Comparison of ENCODE assay signal across 27 mouse cellular contexts in genomic region chr3:37158246-37158645, GRCm38 (mm10). TPM values are rescaled to one million over a fixed set of nuclear protein-coding genes. Genes with fewer than 3 reads are reported as not detected.
DNase-seq lines count a peak whose midpoint lies in the region; ATAC-seq and TF ChIP-seq lines count a peak whose summit lies in the region.
"Had no signal": no experiment of that assay in that cellular context is flagged by ENCODE, and none has a peak within 500 bp of the region (broad histone marks: within the 10 kb centered on the region; RNA-seq: fewer than 3 reads in every experiment).

No protein-coding gene starts in this region.

- no peak overlapping the region for H3K9ac ChIP-seq in kidney, embryonic 15.5 days
- no peak overlapping the region for H3K9ac ChIP-seq in liver, postnatal 0 days (replicated peaks)
- no peak overlapping the region for H3K9ac ChIP-seq in stomach, embryonic 15.5 days
- H3K9ac ChIP-seq: heart, embryonic 13.5 days; hindbrain, embryonic 14.5 days; limb, embryonic 12.5 days; liver, embryonic 15.5 days had no signal

- H3K9me3 ChIP-seq in kidney, embryonic 15.5 days (replicated peaks): no peaks in the 10 kb centered on the region
- H3K9me3 ChIP-seq in liver, postnatal 0 days (ENCODE audit: low read length): no peaks in the 10 kb centered on the region
- H3K9me3 ChIP-seq in stomach, embryonic 15.5 days: no peaks in the 10 kb centered on the region
- H3K9me3 ChIP-seq: embryonic facial prominence, embryonic 10.5 days; G1E; heart, embryonic 13.5 days; limb, embryonic 12.5 days; liver, embryonic 15.5 days; midbrain, embryonic 10.5 days had no signal

- peak; percentile 31 to 32 for DNase-seq in kidney, adult 8-10 months
- peak; percentile 31 for DNase-seq in liver, postnatal 0 days
- no peak for DNase-seq in liver
- no peak for DNase-seq in natural killer cell, adult 2 months (ENCODE audit: low spot score in 2 of 2)
- no peak for DNase-seq in embryo, embryonic 11 days
- DNase-seq: B cell, adult 2 months; cerebellum, adult 11 months; cerebellum, adult 9-11 months; gastrocnemius, postnatal 25 days; heart, adult 2 months; layer of hippocampus, postnatal 36 days; lung, postnatal 10 days had no signal

- no peak overlapping the region for H3K27ac ChIP-seq in kidney, embryonic 15.5 days
- H3K27ac ChIP-seq in liver, postnatal 0 days (ENCODE audit: low read depth): no peak overlapping the region
- no peak overlapping the region for H3K27ac ChIP-seq in stomach, embryonic 15.5 days
- H3K27ac ChIP-seq: embryonic facial prominence, embryonic 10.5 days; heart, adult 2 months; heart, embryonic 13.5 days; hindbrain, embryonic 14.5 days; limb, embryonic 12.5 days; liver, embryonic 15.5 days; midbrain, embryonic 10.5 days had no signal

- TF ChIP-seq CTCF in liver, postnatal 0 days (IDR thresholded peaks at IDR 0.05; ENCODE audit: low read depth): no peak

- no peak for TF ChIP-seq EP300 in liver, postnatal 0 days (IDR thresholded peaks at IDR 0.05; ENCODE audit: low read depth)

- H3K4me1 ChIP-seq in kidney, embryonic 15.5 days: no peaks in the 10 kb centered on the region
- 0 out of 2 replicates have a peak, but pooled peaks cover 5% of the 10 kb centered on the region for H3K4me1 ChIP-seq in liver, postnatal 0 days (ENCODE audit: insufficient read depth)
- no peaks in the 10 kb centered on the region for H3K4me1 ChIP-seq in stomach, embryonic 15.5 days
- H3K4me1 ChIP-seq: limb, embryonic 12.5 days; midbrain, embryonic 10.5 days had no signal

- H3K27me3 ChIP-seq in kidney, embryonic 15.5 days: no peaks in the 10 kb centered on the region
- no peaks in the 10 kb centered on the region for H3K27me3 ChIP-seq in liver, postnatal 0 days (ENCODE audit: insufficient read depth, low read length)
- H3K27me3 ChIP-seq in stomach, embryonic 15.5 days (replicated peaks): no peaks in the 10 kb centered on the region
- H3K27me3 ChIP-seq: CH12.LX; limb, embryonic 12.5 days; liver, embryonic 15.5 days had no signal

- no peak overlapping the region for H3K4me3 ChIP-seq in kidney, embryonic 15.5 days (replicated peaks)
- H3K4me3 ChIP-seq in liver, postnatal 0 days (ENCODE audit: low read depth, low read length): no peak overlapping the region
- H3K4me3 ChIP-seq in stomach, embryonic 15.5 days (replicated peaks): no peak overlapping the region
- H3K4me3 ChIP-seq: embryonic facial prominence, embryonic 10.5 days; heart, adult 2 months; heart, embryonic 13.5 days; limb, embryonic 12.5 days; liver, embryonic 15.5 days; midbrain, embryonic 10.5 days; myocyte had no signal

- H3K4me2 ChIP-seq in kidney, embryonic 15.5 days: no peak overlapping the region
- no peak overlapping the region for H3K4me2 ChIP-seq in liver, postnatal 0 days (ENCODE audit: low read depth, low read length)
- H3K4me2 ChIP-seq in stomach, embryonic 15.5 days: no peak overlapping the region
- H3K4me2 ChIP-seq: heart, embryonic 13.5 days; hindbrain, embryonic 14.5 days; limb, embryonic 12.5 days; liver, embryonic 15.5 days had no signal

- H3K36me3 ChIP-seq in kidney, embryonic 15.5 days: no peaks in the 10 kb centered on the region
- H3K36me3 ChIP-seq in liver, postnatal 0 days (replicated peaks; ENCODE audit: insufficient read depth, low read length): no peaks in the 10 kb centered on the region
- no peaks in the 10 kb centered on the region for H3K36me3 ChIP-seq in stomach, embryonic 15.5 days
- H3K36me3 ChIP-seq: embryonic facial prominence, embryonic 10.5 days; G1E; heart, embryonic 13.5 days; limb, embryonic 12.5 days; liver, embryonic 15.5 days; midbrain, embryonic 10.5 days had no signal

- ATAC-seq in kidney, embryonic 15.5 days (replicated peaks; ENCODE audit: low FRiP score): no peak
- ATAC-seq in liver, postnatal 0 days: 0 out of 2 replicates have a peak, but pooled peaks have one; percentile 29
- ATAC-seq in stomach, embryonic 15.5 days (ENCODE audit: insufficient read depth, low FRiP score, low read depth): peak; percentile 16; the same call in 1 of the 2 replicates
- ATAC-seq: forebrain, embryonic 16.5 days; inflammation-experienced regulatory T-cells, adult 6 months; midbrain, embryonic 16.5 days; Patski had no signal

- WGBS in kidney, embryonic 15.5 days: 73% methylated on average over 3 of the region's 3 CpGs
- 64% methylated on average over 3 of the region's 3 CpGs for WGBS in liver, postnatal 0 days (ENCODE audit: insufficient replicate concordance)
- 58% methylated on average over 3 of the region's 3 CpGs for WGBS in stomach, embryonic 15.5 days

RNA-seq across cellular contexts. Expression of gene Il2, which starts 32.5 kb away (rescaled TPM):
- polyA plus RNA-seq in kidney, embryonic 15.5 days (2015; fragmentation: Nextera tagmentation; extraction: Ambion mirVana): 0.28 TPM in 1 of 2 replicates, not detected in the other
- polyA plus RNA-seq in liver, postnatal 0 days (2015; fragmentation: Nextera tagmentation; extraction: Ambion mirVana): 0.13 TPM in 1 of 2 replicates, not detected in the other
- polyA plus RNA-seq in stomach, embryonic 15.5 days (2015; fragmentation: Nextera tagmentation; extraction: Ambion mirVana): 0.40 and 0.44 TPM in 2 replicates
- polyA plus RNA-seq: G1E; heart, adult 2 months; myocyte had no signal

Comparison
In these comparisons a context has a peak if more than half of its experiments do, and no peak if none do; other contexts are left out.
1. DNase-seq: peak in kidney, adult 8-10 months (2 of 2) and liver, postnatal 0 days (single experiment); none in liver (single experiment), natural killer cell, adult 2 months (0 of 2) and embryo, embryonic 11 days (single experiment).